Mouse (Mus musculus) kidney, embryonic 14.5 days (tissue): ENCODE measurements around the gene Prkce. TPM values are rescaled to one million over a fixed set of nuclear protein-coding genes. Genes with fewer than 3 reads are reported as not detected.

ENCODE experiments used
- ATAC-seq: fragments of 200-750 bp; cut with Nextera tagmentation; 2 replicates; pipeline ENCODE4 v1.8.0; 2017; ENCODE audit warnings: moderate number of reproducible peaks, mild to moderate bottlenecking, moderate TSS enrichment, moderate library complexity; ENCODE audit not compliant: low FRiP score, low TSS enrichment
- H3K27ac ChIP-seq: fragments of 300-500 bp; sonication (generic); 2 replicates; pipeline ENCODE4 v1.5.1; 2014; ENCODE audit warnings: low read depth, mild to moderate bottlenecking, low read length, moderate library complexity, mixed read lengths
- H3K27me3 ChIP-seq: fragments of 300-500 bp; sonication (generic); 2 replicates; pipeline ENCODE4 v1.6.1; 2014; ENCODE audit warnings: mild to moderate bottlenecking, low read length; ENCODE audit not compliant: control insufficient read depth, insufficient read depth
- H3K36me3 ChIP-seq: fragments of 300-500 bp; sonication (generic); 2 replicates; pipeline ENCODE4 v1.6.1; 2014; ENCODE audit warnings: low read length, mixed read lengths; ENCODE audit not compliant: control insufficient read depth, insufficient read depth
- H3K4me1 ChIP-seq: fragments of 300-500 bp; sonication (generic); 2 replicates; pipeline ENCODE4 v1.6.1; 2014; ENCODE audit warnings: low read length, mixed read lengths; ENCODE audit not compliant: control insufficient read depth, insufficient read depth
- H3K4me2 ChIP-seq: fragments of 300-500 bp; sonication (generic); replicated peaks from 2 replicates; pipeline ENCODE4 v1.6.1; 2014; ENCODE audit warnings: low read depth, mild to moderate bottlenecking, low read length
- H3K4me3 ChIP-seq: fragments of 300-500 bp; sonication (generic); 2 replicates; pipeline ENCODE4 v1.5.1; 2014; ENCODE audit warnings: mild to moderate bottlenecking, low read length
- H3K9ac ChIP-seq: fragments of 300-500 bp; sonication (generic); 2 replicates; pipeline ENCODE4 v1.6.1; 2014; ENCODE audit warnings: low read depth, mild to moderate bottlenecking, low read length, moderate library complexity
- H3K9me3 ChIP-seq: fragments of 300-500 bp; sonication (generic); 2 replicates; pipeline ENCODE4 v1.6.1; 2016; ENCODE audit warnings: low read length; ENCODE audit not compliant: control insufficient read depth
- WGBS: fragments of 180-500 bp; shearing (Covaris S2); extraction: QIAGEN DNeasy Blood & Tissue Kit; methylation state at CpG from one replicate; pipeline ENCODE4 v1.1.7; 2014; 5-methylcytosine and 5-hydroxymethylcytosine counted together
- polyA plus RNA-seq: library from polyadenylated mRNA; unstranded; fragments of >200 nt; fragmentation: Nextera tagmentation; extraction: Ambion mirVana; gene quantifications from 2 replicates; pipeline ENCODE4 v1.2.1, GENCODE M21; 2014

Prkce gene
- polyA plus RNA-seq, 1 experiment from 2014 or later, result 8.8 TPM

DNA sequence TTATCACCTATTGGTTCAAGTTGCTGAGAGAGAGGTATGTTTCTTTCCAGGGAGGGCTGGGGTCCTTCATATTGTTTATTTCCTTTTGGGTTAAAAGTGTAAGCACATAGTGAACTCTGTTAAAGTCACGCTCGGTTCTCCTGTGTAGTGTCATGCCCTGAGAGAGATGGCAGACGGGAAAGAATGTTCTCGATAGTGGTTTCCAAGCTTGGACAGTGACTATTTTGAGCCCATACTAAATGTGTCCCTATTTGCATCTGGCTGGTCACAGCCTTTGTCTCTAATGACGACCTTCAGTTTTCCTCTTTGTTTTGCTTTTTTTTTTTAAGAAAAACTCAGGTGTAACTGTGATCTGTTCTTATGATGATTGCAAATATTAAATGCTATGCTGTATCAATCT, 488.8 kb downstream of the Prkce start:
- H3K27me3 ChIP-seq, result no peaks in the 10 kb centered on the region
- H3K4me1 ChIP-seq, result no peaks in the 10 kb centered on the region
- no peak overlapping the region for H3K4me3 ChIP-seq
- no peak for ATAC-seq
- 85% methylated on average over 5 of the region's 5 CpGs for WGBS
- H3K9me3 ChIP-seq, result no peaks in the 10 kb centered on the region
- H3K36me3 ChIP-seq, result no peaks in the 10 kb centered on the region; the same call in 1 of the 2 replicates
- no peak overlapping the region for H3K9ac ChIP-seq
- H3K4me2 ChIP-seq, result no peak overlapping the region
- H3K27ac ChIP-seq, result no peak overlapping the region

DNA sequence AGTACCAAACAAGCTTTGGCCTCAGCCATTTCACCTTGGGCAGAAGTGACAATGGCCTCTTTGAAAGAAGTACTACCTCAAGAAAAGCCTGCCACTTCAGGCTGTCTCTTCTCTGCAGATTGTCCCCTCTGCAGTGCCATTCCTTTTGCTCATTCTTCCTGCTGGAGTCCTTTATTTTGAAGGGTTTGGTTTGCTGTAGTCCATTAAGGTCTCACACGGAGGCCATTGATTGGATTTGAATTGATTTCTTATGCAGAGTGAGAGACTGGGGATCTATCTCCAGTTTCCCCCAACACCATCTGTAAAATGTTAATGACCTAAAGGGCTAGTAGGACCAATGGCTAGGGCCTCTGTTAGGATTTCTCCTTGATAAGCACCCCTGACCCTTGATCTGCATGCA, 494.7 kb downstream of the Prkce start:
- H3K4me1 ChIP-seq, result no peaks in the 10 kb centered on the region
- H3K27ac ChIP-seq, result no peak overlapping the region
- 63% methylated on average over 1 of the region's 1 CpGs for WGBS
- ATAC-seq, result no peak
- H3K4me3 ChIP-seq, result no peak overlapping the region
- H3K36me3 ChIP-seq, result no peaks in the 10 kb centered on the region
- H3K4me2 ChIP-seq, result no peak overlapping the region
- no peaks in the 10 kb centered on the region for H3K9me3 ChIP-seq
- H3K9ac ChIP-seq, result no peak overlapping the region
- H3K27me3 ChIP-seq, result no peaks in the 10 kb centered on the region

DNA sequence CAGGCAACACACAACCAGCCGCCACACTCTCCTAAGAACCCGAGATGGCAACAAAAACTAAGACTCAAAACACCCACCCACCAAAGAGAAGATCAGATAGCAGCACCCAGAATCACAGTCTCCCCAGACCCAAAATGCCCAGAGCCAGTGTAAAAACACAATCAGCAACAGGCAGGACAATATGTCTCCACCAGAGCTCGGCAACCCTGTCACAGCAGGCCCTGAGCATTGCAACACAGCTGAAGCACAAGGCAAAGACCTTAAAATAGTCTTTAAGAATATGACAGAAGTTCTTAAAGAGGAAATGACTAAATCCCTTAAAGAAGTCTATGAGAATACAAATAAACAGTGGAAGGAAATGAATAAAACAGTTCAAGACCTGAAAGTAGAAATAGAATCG, 495.9 kb downstream of the Prkce start:
- no peak overlapping the region for H3K9ac ChIP-seq
- H3K9me3 ChIP-seq, result no peaks in the 10 kb centered on the region
- ATAC-seq, result no peak
- WGBS, result 81% methylated on average over 4 of the region's 4 CpGs
- no peaks in the 10 kb centered on the region for H3K4me1 ChIP-seq
- no peak overlapping the region for H3K4me2 ChIP-seq
- H3K27me3 ChIP-seq, result no peaks in the 10 kb centered on the region
- no peak overlapping the region for H3K27ac ChIP-seq
- no peak overlapping the region for H3K4me3 ChIP-seq
- H3K36me3 ChIP-seq, result no peaks in the 10 kb centered on the region

DNA sequence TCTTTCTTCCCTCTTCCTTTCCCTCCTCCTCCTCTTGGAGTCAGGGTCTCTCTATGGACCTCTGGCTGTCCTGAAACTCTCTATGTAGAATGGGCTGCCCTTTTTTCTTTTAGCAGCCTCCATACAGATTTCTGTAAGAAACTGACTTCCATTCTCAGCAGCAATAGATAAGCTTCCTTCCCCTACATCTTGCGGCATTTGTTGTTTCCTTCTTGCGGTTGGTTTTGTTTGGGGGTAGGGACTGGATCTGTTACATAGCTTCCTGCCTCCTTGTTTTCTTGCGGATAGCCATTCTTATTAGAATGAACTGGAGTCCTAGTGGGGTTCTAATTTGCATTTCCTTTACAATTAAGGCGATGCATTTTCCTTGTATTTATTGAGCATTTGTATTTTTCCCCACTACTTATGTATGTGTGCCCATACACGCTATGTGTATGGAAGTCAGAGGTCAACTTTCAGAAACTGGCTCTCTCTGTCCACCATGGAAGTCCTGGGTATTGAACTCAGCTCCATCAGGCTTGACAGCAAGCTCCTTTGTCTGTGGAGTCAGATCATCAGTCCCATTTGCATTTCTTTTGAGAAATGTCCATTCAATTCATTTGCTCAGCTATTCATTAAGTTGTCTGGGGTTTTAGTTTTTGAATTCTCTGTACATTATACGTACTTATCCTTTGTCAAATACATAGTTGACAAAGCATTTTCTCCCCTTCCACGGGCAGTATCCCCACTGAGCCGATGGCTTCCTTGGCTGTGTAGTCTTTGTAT, 500.4 kb downstream of the Prkce start:
- 83% methylated on average over 8 of the region's 8 CpGs for WGBS
- H3K27ac ChIP-seq, result no peak overlapping the region
- 0 out of 2 replicates have a peak, but pooled peaks cover 4% of the 10 kb centered on the region for H3K4me1 ChIP-seq
- H3K27me3 ChIP-seq, result no peaks in the 10 kb centered on the region
- ATAC-seq, result no peak
- no peaks in the 10 kb centered on the region for H3K9me3 ChIP-seq
- no peak overlapping the region for H3K4me2 ChIP-seq
- no peak overlapping the region for H3K9ac ChIP-seq
- H3K4me3 ChIP-seq, result no peak overlapping the region
- no peaks in the 10 kb centered on the region for H3K36me3 ChIP-seq

DNA sequence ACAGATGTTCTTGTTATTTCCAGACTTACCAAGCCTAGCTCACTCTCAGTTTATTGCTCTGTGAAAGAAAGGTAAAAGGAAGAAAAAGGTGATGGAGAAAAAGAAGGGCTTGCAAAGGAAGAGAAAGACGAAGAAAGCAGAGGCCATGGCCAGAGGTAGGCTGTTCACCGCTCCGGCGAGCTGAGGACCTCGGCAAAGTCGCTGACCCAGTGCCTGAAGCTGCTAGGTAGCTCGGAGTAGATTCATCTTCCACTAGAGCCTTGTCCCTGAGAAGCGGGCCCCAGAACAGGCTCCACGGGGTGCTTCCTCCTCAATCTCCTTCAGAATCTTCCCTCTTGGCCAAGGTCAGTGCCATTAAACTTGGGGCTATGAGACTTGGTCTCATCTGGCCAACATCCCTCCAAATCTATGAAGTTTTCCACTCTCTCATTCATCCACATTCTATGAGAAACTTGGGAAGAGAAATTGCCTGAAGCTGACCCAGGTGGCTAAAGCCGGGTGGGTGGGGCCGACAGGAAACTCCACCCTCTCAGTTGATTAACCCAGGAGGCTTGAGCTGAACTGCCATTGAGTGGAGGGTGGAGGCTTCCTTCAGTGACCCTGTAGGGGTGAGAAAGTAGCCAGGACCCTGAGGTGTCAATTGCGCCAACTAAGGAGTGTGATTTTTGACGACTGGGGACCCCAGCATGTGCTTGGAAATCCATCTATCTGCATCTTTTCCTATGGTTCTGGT, 502.2 kb downstream of the Prkce start:
- Histone ChIP-seq H3K27ac (no peak overlapping the region), H3K9me3 (no peaks in the 10 kb centered on the region), H3K9ac (no peak overlapping the region), H3K27me3 (no peaks in the 10 kb centered on the region), H3K36me3 (no peaks in the 10 kb centered on the region), H3K4me1 (0 out of 2 replicates have a peak, but pooled peaks cover 4% of the 10 kb centered on the region), H3K4me3 (no peak overlapping the region), H3K4me2 (no peak overlapping the region)
- ATAC-seq, result no peak
- WGBS, result 79% methylated on average over 13 of the region's 13 CpGs

DNA sequence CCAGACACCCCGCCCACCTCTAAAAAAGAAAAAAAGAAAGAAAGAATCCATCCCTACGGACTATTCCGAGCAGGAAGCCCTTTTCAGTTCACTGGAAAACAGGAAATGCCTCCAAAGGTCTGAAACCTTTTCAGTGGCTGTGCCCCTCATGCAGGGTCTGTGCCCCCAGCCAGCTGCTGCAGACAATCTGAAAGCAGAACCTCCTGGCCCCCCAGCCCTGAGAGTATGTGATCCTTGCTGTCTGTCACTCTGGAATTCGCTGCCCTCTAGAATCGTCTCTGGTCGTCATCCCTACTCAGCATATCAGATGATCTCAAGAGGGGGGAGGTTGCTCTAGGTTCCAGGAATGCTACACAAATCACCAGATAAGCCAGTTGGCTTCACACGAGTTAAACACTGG, 503.1 kb downstream of the Prkce start:
- no peak overlapping the region for H3K4me2 ChIP-seq
- no peak overlapping the region for H3K9ac ChIP-seq
- WGBS, result 25% methylated on average over 7 of the region's 7 CpGs
- H3K4me3 ChIP-seq, result no peak overlapping the region
- H3K36me3 ChIP-seq, result no peaks in the 10 kb centered on the region
- ATAC-seq, result 0 out of 2 replicates have a peak, but pooled peaks have one; percentile 12
- no peaks in the 10 kb centered on the region for H3K27me3 ChIP-seq
- 0 out of 2 replicates have a peak overlapping the region, but pooled peaks have one; percentile 2 for H3K27ac ChIP-seq
- no peaks in the 10 kb centered on the region for H3K9me3 ChIP-seq
- 0 out of 2 replicates have a peak, but pooled peaks cover 4% of the 10 kb centered on the region for H3K4me1 ChIP-seq

DNA sequence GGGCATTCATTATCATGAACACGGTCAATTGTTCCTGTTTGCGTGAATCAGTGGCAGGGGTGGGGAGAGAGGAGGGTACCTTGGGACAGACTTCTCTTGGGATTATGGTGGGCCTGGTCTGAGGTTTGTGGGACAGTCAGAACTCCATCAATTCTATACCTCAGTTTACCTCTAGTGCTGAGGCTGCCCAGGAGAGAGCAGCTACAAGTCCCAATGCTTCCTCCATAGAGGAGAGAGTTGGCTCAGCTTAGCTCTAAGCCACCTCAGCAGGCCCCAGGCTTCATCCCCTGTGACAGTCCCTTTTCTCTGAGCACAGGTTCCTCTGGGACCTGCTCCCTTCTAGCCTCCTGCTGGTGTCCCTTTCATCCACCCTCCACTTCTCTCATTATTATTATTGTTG, 507.4 kb downstream of the Prkce start:
- 0 out of 2 replicates have a peak, but pooled peaks cover 1% of the 10 kb centered on the region for H3K4me1 ChIP-seq
- H3K27ac ChIP-seq, result no peak overlapping the region
- no peak for ATAC-seq
- H3K4me2 ChIP-seq, result no peak overlapping the region
- WGBS, result 68% methylated on average over 2 of the region's 2 CpGs
- no peaks in the 10 kb centered on the region for H3K36me3 ChIP-seq
- no peaks in the 10 kb centered on the region for H3K27me3 ChIP-seq
- H3K9ac ChIP-seq, result no peak overlapping the region
- no peaks in the 10 kb centered on the region for H3K9me3 ChIP-seq
- H3K4me3 ChIP-seq, result no peak overlapping the region

DNA sequence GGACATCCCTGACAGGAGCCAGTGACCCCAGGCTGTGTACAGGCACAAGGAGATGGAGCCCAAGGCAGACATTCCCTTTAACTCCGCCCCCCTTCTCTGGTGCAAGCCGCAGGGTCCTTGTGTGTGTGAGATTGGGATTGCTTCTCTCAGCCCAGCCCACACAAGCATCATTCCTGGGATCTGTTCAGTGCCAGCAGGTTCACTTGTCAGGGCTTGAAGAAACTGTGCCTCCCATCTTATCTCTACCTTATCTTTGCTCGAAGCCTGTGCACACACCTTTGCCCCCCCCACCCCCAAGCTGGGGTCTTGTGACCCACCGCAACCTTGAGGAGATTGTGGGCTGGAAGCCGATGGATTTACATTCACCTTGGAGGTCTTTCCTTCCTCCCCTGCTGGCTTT, 508.8 kb downstream of the Prkce start:
- WGBS, result 76% methylated on average over 5 of the region's 5 CpGs

DNA sequence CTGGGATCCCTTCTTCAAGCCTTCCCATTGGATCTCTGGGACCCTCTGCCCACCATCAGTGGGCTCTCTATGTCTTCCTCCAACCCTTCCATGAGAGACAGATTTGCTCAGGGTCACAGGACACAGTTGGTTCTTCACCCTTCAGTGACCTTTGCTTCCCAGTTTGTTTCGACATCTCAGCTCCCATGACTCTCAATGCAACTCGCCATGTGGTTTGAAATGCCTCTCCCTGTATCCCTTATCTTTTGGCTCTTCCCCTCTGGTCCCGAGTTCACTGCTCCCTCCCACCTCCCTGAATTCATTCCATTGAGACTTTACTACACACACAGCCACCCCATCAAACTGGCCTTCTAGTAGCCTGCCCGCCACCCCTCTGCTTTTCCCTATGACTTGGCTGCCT, 509.3 kb downstream of the Prkce start:
- Histone ChIP-seq H3K4me1 (no peaks in the 10 kb centered on the region), H3K4me3 (no peak overlapping the region), H3K36me3 (no peaks in the 10 kb centered on the region), H3K27me3 (no peaks in the 10 kb centered on the region), H3K9me3 (no peaks in the 10 kb centered on the region), H3K27ac (no peak overlapping the region), H3K4me2 (no peak overlapping the region), H3K9ac (no peak overlapping the region)
- ATAC-seq, result no peak
- 78% methylated on average over 4 of the region's 4 CpGs for WGBS

More for the DNA sequence above, 508.8 kb downstream of the Prkce start:
- no peak overlapping the region for H3K4me2 ChIP-seq
- H3K4me1 ChIP-seq, result no peaks in the 10 kb centered on the region
- no peak overlapping the region for H3K9ac ChIP-seq
- ATAC-seq, result no peak
- no peak overlapping the region for H3K27ac ChIP-seq
- no peaks in the 10 kb centered on the region for H3K36me3 ChIP-seq
- H3K4me3 ChIP-seq, result no peak overlapping the region
- no peaks in the 10 kb centered on the region for H3K9me3 ChIP-seq
- no peaks in the 10 kb centered on the region for H3K27me3 ChIP-seq
